Mouse (Mus musculus): ENCODE measurements around the gene Tap1.
"Not testable (repeated sequence)": the region's sequence is repeated elsewhere in the genome, so short reads cannot be mapped to it uniquely, and the experiment has no call there.

Gene Tap1

DNA sequence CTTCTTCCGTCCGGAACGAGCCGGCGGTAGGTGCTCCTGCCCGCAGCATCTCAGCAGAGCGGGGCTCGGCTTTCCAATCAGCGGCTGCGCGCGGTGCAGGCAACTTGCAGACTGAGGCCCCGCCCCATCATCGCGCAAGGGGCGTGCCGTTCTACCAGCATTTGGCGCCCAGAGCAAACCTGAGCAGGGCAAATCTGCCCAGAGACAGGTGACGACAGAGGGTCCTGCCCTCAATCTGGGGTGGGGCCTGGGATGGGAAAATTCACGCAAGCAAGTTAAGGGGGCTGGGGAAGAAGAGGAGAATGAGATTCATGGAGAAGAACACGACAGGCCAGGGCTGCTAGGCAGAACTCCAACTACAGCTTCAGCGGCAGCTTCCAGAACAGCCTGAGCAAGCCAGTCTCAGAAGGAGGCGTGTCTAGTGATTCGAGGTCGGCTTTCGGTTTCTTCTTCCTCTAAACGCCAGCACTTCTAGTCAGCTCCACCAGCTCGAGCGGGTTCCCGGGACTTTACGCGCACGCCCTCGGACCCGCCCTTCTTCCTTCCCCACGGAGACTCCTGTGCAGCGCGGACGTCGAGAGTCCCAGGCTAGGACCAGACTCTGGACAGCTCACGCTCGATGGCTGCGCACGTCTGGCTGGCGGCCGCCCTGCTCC is at the start of gene Tap1, which contains the start of gene Psmb9:
Gene Tap1, plus strand, starts transcription at position 293 of the 656 bp plus-strand sequence.
Gene Psmb9, minus strand, starts transcription at position 504 of the 656 bp plus-strand sequence.
- DNase-seq (ENCODE audit: low spot score in 2 of 2): peak; percentile 83 to 97

GRCm38 (mm10) chr17:34137601-34138000 is 49.8 kb upstream of the Tap1 start:
- DNase-seq (ENCODE audit: low spot score in 2 of 2): no peak

- no peak for DNase-seq (ENCODE audit: low spot score in 2 of 2)
These were observed 48.7 kb upstream of the Tap1 start for GRCm38 (mm10) chr17:34138655-34139054.

GRCm38 (mm10) chr17:34139416-34139815 is 47.9 kb upstream of the Tap1 start:
- no peak for DNase-seq (ENCODE audit: low spot score in 2 of 2)

- no peak for DNase-seq (ENCODE audit: low spot score in 2 of 2)
These were observed 47.1 kb upstream of the Tap1 start for GRCm38 (mm10) chr17:34140240-34140639.

DNA sequence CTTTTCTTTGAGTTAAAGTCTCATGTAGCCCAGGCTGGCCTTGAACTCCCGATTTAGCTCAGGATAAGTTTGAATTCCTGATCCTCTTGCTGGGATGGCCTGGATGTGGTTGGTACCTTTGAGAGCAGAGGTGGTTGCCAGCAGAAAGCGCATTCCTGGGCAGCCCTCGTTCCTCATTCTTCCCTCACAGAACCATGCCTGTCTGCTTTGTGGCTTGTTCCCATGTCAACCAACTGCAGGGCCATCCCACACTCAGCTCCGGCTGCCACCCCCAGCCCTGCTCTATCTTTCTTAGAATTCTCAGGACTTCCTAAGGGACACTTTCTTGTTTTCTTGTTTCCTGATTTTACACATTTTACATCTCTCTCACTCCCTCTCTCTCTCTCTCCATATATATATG is 45.9 kb upstream of the Tap1 start:
- DNase-seq (ENCODE audit: low spot score in 2 of 2): peak in 1 of 2 experiments; percentile 58

DNA sequence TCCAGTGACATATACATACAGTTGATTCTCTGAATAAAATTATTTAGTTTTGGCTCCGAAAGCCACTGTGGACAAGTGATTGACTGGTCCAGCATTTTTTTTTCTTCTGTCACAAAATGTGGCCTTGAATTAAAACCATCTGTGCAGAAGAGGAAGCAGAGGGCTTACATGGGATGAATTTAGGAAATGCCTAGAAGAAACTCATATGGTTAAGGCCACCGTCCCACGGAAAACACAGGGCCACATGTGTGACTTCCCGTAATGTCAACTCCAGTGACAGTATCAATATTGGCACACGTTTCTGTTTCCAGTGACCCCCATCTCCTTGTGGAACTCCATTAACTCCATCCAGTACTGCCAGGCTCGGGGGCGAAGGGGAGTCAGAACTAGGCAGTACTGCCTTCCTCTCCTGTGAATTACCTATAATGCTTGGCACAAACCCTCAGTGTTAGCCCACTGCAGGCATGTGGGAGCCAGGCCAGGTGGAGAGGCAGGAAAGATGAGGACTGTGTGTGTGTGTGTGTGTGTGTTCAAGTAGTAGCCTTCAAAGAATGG is 44.8 kb upstream of the Tap1 start:
- no peak for DNase-seq (ENCODE audit: low spot score in 2 of 2)

DNA sequence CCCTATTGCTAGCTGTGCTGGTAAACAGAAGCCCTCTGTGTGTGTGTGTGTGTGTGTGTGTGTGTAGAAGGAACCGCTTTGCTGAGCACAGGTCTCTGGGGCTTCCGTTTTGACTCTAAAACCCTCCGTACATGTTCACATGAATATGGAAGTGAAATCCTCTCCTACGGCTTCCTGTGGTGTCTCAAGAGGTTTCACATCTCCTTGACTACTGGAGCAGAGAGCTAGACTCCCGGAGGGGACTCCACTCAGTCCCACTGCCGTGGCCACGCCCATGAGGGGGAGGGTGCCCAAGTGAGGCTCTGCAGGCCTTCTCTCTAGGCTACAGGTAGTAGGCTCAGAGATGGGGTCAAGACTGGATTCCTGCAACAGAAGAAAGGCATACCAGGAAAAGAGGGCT is 44.3 kb upstream of the Tap1 start, which contains the start of gene H2-DMb2:
Gene H2-DMb2, plus strand, starts transcription at position 275 of the 400 bp plus-strand sequence.
- no peak for DNase-seq (ENCODE audit: low spot score in 2 of 2)

DNA sequence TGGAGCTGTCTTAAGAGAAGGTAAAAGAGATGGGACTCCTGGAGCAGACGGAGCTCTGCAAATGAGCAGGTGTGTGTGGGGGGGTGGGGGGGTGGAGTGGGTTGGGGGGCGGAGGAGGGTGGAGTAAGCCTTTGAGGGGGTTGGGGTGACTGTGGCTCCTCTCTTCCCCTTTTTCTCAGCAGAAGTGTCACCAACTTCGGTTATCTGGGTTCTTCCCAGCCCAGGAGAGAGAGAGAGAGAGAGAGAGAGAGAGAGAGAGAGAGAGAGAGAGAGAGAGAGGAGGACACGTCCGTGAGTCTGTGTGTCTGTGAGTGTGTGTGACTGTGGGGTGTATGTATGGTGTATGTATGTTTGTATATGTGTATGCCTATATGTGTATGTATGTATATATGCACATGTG is 43.9 kb upstream of the Tap1 start:
- DNase-seq (ENCODE audit: low spot score in 2 of 2): no peak

DNA sequence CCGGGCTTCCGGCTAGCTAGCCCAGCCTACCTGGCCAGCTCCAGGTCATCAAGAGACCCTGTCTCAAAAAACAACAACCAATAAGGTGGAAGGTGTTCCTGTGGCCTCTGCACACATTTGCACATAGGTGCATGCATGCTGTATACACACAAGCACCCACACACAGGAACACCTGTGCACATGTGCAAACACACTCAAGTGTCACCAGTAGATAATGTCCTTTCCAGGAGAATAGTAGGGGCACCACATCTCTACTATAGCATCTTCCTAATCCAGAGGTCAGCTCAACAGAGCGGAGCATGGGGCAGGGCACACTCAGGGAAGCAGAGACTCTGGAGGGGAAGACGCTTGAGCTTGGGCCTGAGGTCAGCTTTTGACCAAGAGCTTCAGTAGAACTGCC is 43.1 kb upstream of the Tap1 start:
- not testable (repeated sequence) for DNase-seq (ENCODE audit: low spot score in 2 of 2)

- no peak for DNase-seq (ENCODE audit: low spot score in 2 of 2)
These were observed 42.4 kb upstream of the Tap1 start for GRCm38 (mm10) chr17:34144960-34145371.

GRCm38 (mm10) chr17:34152923-34153322 is 34.4 kb upstream of the Tap1 start, which contains the start of gene H2-DMb1:
Gene H2-DMb1 (plus strand): TSS chr17:34153072.
- peak in 1 of 2 experiments; percentile 69 for DNase-seq (ENCODE audit: low spot score in 2 of 2)

- DNase-seq (ENCODE audit: low spot score in 2 of 2): no peak
These were observed 31.8 kb upstream of the Tap1 start for GRCm38 (mm10) chr17:34155534-34155933.

DNA sequence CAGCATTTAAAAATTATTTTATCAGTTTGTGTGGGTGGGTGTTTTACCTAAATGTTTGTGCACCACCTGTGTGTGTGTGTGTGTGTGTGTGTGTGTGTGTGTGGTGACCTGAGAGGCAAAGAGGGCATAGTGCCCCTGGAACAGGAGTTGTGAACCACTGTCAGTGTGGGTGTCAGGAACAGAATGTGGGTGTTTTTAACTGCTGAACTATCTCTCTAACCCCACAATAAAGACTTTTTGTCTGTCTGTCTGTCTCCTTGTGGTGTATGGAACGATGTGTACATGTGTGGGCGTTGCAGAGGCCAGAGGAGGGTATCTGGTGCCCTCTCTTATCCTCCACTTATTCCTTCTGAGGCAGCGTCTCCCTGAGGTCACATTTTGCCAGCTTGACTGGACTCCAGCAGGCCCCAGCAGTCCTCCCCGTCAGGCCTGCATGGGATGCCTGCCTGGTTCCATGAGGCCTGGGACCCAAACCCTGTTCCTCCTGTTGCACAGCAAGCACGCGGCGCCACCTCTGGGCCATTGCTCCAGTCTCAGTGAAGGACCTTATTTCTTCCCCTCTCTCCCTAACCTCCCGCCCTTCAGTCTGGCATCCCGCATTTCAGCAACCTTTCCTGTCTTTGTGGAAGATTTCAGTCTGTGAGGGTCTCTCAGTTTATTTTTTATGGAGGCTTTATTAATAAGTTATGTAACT is 23.0 kb upstream of the Tap1 start:
- no peak for DNase-seq (ENCODE audit: low spot score in 2 of 2)

GRCm38 (mm10) chr17:34165033-34165730 is 22.2 kb upstream of the Tap1 start:
- DNase-seq (ENCODE audit: low spot score in 2 of 2): no peak

- peak in 1 of 2 experiments; percentile 26 for DNase-seq (ENCODE audit: low spot score in 2 of 2)
These were observed 18.1 kb upstream of the Tap1 start for GRCm38 (mm10) chr17:34169279-34169678.

GRCm38 (mm10) chr17:34170487-34170876 is 16.9 kb upstream of the Tap1 start:
- DNase-seq (ENCODE audit: low spot score in 2 of 2): no peak

DNA sequence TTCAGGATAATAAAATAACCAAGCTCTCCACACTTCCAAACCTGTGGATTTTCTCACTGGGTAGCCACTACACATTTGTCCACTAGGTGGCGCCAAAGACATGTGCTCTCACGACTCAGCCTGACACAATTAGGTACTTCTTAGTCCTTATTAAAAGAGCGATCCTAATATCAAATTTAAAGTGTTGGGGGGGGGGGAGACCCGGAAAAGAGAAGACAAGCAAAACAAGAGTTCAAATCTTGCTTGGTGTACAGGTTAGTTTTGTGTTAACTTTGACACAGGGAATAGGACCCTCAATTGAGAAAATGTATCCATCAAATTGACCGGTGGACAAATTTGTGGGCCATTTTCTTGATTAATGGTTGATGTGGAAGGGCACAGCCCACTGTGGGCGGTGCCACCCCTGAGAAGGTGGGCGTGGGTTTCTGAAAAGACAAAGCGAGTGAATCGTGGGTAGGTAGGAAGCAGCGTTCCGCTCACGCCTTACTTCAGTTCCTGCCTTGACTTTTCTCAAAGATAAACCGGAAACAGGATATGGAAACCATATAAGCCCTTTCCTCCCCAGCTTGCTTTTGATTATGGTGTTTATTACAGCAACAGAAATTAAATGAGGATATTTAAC is 16.4 kb upstream of the Tap1 start:
- DNase-seq (ENCODE audit: low spot score in 2 of 2): peak; percentile 13 to 87

GRCm38 (mm10) chr17:34172528-34172927 is 14.8 kb upstream of the Tap1 start:
- no peak for DNase-seq (ENCODE audit: low spot score in 2 of 2)

DNA sequence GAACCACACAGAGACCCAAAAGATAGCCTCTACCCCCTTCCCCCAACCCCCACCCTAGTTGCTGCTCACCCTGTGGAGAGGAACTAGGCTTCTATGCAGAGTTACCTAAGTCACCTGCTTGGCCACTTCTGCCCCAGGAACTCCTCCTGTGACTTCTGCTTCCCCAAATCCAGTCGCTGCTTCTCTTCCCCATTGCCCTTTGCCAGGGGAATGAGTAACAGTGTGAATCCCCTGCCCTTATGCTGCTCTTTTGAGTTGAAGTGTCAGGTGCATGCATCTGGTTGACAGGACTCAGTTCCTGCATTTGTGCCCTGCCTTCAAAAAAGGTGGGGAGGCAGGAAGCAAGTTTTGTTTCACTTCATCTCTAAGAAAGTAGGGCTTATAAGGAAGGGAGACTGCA is 13.3 kb upstream of the Tap1 start:
- DNase-seq (ENCODE audit: low spot score in 2 of 2): no peak

DNA sequence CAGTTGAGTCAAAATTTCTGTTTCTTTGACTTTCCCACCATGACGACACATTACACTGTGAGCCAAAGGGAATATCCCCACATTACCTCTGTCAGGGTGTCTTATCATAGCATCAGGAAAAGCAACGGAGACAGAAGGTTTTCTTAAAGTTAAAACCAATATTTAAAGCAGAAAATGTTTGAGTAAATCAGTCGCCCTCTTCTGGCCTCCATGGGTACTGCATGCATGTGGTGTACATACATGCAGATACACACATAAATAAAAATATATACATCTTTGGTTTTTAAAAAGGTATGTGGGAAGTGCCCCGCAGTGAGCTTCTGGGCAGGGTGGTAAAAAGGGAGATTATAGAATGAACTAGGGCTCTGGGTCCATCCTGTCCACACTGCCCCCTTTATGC is 10.2 kb upstream of the Tap1 start:
- DNase-seq (ENCODE audit: low spot score in 2 of 2): no peak

GRCm38 (mm10) chr17:34179019-34179418 is 8.3 kb upstream of the Tap1 start:
- no peak for DNase-seq (ENCODE audit: low spot score in 2 of 2)

Data from left cerebral cortex, adult 9 months (tissue).